Mouse (Mus musculus) lung, postnatal 10 days (tissue): ENCODE measurements at regions not wholly inside any gene's neighbourhood (a gene's known extent, or its start where the extent isn't known, plus 50 kb on each side); places are given as distances from the start of the nearest gene placed in this dataset.
A peak's percentile ranks its signal among the peaks of the same experiment; 100 is the strongest.

Source experiments
- DNase-seq: peaks from one replicate; pipeline ENCODE4 v3.0.0; 2021

- DNase-seq: no peak
Measured at GRCm38 (mm10) chr13:20661243-20661642, 132.7 kb upstream of the Aoah start.

GRCm38 (mm10) chr13:20678754-20679153 lies 115.2 kb upstream of the Aoah start:
- DNase-seq: peak; percentile 6

GRCm38 (mm10) chr13:20686914-20687313 lies 107.0 kb upstream of the Aoah start:
- DNase-seq: no peak

GRCm38 (mm10) chr13:20687453-20687852 lies 106.5 kb upstream of the Aoah start:
- DNase-seq: no peak

- DNase-seq: no peak
Measured at GRCm38 (mm10) chr13:20711486-20711885, 82.4 kb upstream of the Aoah start.

GRCm38 (mm10) chr13:20723326-20724120 lies 70.4 kb upstream of the Aoah start:
- no peak for DNase-seq

- no peak for DNase-seq
Measured at GRCm38 (mm10) chr13:20724419-20724818, 69.5 kb upstream of the Aoah start.

GRCm38 (mm10) chr13:20725556-20725955 lies 68.4 kb upstream of the Aoah start:
- DNase-seq: no peak

GRCm38 (mm10) chr13:20728064-20728463 lies 65.8 kb upstream of the Aoah start:
- DNase-seq: no peak

- DNase-seq: no peak
Measured at GRCm38 (mm10) chr13:20733046-20733445, 60.9 kb upstream of the Aoah start.

GRCm38 (mm10) chr13:20734283-20734682 lies 59.6 kb upstream of the Aoah start:
- DNase-seq: no peak

GRCm38 (mm10) chr13:20736609-20737008 lies 57.3 kb upstream of the Aoah start:
- DNase-seq: no peak
